Mouse (Mus musculus) thymus, postnatal 14 days (tissue): ENCODE measurements around the gene Hmces.
"Not testable (repeated sequence)": the region's sequence is repeated elsewhere in the genome, so short reads cannot be mapped to it uniquely, and the experiment has no call there.

ENCODE experiments used
- DNase-seq: peaks from one replicate; pipeline ENCODE4 v3.0.0; 2021

Hmces gene

DNA sequence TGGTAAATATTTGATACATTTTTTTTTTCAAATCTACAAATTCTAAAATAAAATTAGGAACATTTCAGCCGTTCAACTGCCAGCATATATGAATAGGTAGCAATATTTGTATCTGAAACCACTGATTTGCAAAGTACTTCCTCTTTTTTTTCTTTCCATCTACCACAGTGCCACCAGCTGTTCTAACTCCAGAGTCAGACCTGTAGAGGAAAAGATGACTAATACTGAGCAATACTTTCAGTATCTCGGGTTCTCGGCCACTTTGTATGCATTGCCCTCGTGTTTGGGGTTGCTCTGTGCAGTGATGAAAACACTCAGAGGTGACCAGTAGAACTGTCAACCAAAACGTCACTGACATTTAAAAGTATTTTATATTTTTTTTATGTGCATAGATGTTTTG is 2.2 kb downstream of the Hmces start:
- no peak for DNase-seq

DNA sequence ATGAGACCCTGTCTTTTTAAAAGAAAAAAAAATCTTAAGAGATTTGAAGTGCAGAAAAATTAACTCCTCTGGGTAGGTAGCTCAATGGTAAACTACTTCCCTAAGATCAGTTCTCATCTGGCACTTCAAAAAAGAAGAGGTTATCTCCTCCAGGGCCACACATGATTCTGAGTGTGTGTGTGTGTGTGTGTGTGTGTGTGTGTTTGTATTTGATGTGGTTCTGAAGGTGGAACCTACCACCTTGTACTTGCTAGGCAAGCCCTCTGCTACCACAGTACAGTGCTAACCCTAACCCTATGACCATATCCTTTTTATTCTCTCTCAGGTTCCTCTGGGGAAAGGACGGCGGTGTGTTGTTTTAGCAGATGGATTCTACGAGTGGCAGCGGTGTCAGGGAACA is 7.5 kb downstream of the Hmces start:
- DNase-seq: peak; percentile 9

DNA sequence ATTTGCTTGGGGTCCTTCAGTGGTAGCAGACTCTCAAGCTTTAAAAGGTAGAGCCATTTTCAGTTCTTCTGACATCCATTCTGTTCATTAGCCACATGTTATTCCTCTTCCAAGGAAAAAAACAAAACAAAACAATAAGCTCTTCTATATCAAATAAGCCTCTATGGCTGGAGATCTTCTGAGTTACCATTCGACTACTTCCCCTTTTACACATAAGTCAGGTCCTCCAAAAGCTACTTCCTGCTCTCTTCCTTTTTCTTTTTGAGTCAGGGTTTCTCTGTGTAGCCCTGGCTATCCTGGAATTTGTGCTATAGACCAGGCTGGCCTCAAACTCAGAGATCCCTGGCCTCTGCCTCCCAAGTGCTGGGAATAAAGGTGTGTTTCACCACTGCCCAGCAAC is 9.9 kb downstream of the Hmces start:
- no peak for DNase-seq

DNA sequence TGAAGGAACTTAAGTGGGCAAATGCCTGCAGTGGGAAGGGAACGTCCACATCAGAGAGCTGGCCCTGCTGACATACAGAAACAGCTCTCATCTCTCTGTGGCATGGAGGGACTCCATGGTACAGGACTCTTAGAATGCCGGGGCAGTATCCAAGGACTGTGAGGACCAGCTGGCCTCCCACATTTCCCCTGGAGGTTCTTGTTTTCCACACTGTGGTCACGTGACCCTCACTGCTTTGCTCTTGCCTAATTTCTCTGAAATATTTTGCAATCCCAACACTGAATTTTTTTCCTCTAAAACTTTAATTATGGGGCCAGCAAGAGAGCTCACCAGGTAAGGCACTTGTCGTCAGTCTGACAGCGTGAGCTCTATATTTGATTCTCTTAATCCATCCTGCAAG is 21.3 kb downstream of the Hmces start:
- DNase-seq: no peak

DNA sequence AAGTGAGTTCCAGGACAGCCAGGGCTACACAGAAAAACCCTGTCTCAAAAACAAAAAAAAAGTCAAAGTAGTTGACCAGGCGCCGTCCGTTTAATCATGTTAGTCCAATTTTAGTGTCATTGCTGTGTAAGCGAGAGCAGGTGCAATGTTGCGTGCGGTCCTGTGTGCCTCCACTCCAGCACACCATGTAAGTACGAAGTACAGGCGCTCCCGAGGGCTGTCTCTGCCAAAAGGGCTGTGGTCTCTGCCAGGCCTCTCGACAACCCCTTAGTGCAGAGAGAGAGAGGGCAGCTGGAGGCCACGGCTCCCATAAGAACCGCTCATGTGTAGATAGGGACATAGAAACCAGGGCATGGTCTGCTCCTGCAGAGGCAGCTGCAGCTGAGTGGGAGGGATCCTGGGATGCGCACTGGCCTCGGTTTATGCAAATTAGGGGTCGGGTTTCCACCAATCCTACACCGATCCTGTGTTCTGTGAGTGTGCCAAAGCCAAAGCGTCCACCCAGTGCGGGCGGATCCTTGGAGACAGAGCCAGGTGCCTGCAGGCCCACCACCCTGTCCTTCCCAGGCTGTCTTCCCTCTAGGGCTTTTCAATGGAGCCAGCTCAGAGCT is 23.5 kb downstream of the Hmces start:
- no peak for DNase-seq

DNA sequence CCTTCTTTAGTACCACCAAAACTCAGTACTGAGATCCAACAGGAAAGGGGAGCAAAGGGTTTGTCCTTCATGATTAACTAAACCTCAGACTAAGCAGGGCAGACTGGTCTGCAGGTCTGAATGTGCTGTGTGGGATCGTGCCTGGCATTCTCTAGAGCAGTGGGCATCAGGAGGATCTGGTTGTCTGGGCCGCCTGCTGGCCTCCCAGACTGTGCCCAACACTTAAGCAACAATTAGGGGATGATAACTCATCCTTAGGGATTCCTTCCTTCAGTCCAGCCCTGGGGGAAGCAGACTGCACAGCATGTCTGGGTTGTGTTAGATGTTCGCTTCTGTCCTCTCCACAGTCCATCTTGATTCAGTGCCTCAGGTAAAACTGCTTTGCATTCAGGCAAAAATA is 25.2 kb downstream of the Hmces start:
- no peak for DNase-seq

DNA sequence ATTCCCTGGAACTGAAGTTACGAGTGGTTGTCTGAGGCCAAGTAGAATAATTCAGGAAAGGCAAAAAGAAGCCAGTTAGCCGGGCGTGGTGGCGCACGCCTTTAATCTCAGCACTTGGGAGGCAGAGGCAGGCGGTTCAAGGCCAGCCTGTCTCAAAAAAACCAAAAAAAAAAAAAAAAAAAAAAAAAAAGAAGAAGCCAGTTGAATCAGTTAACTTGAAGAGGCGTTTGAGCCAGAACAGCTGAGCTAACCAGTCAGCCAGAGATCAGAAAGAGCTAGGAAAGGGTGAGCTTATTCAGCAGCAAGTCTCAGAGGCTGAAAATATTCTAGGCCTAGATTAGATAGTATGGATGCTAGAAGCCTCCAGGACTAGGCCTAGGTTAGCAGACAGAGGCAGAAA is 28.4 kb downstream of the Hmces start:
- no peak for DNase-seq

DNA sequence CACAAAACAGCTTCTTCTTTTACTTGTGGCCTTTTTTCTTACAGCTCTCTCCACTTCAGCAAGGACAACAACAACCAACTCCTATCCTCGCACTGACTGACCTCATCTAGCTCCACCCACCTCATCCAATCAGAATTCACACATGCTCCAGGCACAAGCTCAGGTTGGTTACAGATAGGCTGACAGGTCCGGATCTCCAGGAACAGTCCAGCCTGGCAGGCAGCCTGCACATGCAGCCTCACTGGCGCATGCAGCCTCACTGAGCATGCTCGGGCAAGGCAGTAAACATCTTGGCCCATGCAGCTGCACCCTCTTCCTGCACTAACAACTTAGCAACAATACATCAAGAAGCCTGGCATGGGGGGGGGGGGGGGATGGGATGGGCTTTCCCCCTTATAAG is 48.7 kb downstream of the Hmces start:
- DNase-seq: not testable (repeated sequence)

DNA sequence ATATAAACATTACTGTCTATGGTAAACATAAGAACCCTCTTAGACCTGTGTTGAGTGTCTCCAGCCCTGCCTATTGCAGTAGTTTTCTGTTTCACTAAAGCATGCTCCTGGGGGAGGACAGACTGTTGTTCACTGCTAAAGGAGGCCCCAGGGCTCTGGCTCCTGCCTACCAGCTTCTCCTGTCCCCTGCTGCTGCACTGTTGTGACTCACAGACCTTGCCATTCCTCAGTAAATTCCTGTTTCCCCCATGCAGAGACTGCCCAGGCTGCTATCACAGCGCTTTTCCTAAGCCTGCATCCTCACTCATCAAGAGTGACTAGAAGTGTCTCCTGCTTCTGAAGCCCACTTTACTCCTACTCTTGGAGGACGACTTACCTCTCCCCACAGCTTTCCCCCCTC is 56.3 kb downstream of the Hmces start:
- DNase-seq: no peak

DNA sequence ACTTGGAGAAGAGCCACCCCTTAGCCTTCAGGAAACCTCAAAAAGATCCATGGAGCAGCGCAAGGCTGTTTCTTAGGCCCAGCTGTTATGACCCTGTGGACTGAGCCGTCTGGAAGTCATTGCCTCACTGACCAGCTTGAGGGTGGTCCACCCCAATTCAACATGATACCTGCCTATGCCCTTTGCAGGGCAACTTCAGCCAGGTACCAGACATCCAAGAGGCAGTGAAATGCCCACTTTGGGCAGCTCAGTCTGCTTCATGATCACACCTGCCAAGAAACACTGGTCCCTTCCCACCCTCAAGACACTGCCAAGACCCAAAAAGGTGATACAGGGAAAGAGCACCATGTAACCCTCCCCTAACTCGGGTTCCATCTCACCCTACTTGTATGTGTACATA is 66.0 kb downstream of the Hmces start:
- DNase-seq: no peak

DNA sequence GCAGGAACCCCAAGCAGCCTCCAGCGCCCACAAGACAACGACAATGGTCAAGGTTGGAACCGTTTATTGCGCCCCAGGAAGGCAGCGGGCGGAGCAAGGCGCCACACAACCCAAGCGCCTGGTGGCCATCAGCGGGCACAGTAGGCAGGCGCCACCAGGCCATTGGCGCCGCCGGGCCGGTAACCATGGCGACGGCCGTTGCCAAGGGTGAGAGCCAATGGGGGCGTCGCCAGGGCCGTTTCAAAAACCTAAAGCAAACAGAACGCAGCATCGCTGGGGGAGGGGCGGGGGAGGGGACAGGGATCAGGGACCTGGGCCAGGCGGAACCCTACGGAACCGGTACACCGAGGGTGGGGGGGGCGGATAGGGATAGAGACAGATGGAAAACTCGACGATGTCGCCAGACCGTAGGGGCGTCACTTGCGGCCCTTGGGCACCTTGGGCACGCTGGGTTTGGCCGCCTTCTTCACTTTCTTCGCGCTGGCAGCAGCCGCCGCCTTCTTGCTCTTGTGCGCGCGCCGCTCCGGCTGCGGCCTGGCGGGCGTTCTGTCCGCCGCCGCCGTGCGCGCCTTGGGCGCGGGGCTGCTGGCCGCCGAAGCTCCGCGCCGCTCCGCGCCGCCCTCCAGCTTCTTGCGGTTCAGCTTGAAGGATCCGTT is 66.8 kb downstream of the Hmces start:
- peak; percentile 71 for DNase-seq

DNA sequence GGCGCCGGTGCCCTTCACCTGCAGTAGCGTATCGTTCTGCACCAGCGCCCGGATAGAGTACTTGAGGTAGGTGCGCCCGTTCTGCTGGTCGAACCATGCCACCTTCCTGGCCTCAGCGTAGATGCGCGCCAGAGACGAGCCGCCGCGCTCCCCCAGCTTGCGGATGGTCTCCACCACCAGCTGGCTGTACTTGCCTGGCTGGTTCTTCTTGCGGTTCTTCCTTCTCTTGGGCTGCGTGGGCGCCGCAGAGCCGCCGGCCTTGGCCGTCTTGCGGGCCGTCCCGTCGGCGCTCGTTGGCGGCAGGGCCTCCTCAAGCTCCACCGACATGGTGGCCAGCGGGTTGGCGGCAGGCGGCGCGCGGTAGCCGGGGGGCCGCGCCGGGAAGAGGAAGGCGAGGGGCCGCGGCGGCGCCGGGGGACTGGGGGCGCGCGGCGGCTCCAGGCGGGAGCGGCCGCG is 67.3 kb downstream of the Hmces start:
- peak; percentile 40 for DNase-seq

DNA sequence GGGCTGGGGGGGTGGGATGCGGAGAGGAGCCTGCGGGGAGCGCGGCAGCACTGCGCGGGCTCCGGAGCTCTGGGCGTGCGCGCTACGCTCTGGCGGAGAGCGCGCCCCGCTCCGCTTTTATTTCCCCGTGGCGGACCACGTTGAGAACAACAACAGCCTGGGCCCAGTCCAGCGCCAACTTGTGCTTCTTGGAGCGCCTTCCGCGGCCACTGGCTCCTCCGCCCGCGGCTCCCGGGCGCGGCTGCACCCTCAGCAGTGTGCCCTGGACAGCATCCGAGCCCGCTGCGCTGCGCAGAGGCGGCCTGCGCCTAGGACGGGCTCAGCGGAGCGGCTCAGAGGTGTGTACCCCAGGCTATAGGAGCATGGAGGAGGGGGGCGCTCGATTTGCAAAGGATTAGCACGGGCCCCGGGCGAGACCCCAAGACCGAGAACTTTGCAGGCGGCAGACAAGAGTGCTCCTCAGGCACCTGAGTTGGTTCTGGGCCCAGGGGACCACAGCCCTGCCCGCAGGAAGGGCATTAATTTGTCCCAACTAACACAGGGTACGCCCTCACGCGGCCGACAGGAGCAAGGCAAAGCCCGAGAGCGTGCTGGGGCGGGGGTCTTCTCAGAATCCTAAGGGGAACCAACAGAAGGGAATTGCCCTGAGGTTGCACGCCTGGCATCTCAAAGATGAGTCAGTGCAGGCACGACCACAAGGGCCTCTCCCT is 68.0 kb downstream of the Hmces start, which contains the start of gene H1fx:
Gene H1fx (minus strand): TSS at position 91 of the 710 bp plus-strand sequence.
- peak; percentile 68 for DNase-seq

DNA sequence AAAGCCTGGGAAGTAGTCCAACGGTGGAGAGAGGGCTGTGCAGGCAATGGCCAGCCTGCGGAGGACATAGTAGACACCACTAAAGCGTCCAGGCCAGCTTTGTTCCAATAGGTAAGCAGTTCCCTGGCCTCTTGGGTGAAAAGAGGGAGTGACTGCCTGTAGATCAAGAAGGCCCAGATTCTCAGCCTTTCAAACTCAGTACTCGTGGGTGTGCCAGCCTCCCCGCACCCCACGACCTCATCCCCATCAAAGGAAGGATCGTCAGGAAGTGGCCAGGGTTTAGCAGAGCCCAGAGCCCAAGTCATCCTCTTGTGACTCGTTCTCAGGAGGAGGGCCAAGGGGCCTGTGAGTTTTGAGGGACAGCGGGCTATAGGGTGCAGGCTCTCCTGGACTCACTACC is 68.8 kb downstream of the Hmces start:
- no peak for DNase-seq
